Mouse (Mus musculus) MEL (cell line): Measurements from ENCODE around the gene 4933428G20Rik. TPM values are rescaled to one million over a fixed set of nuclear protein-coding genes. Genes with fewer than 3 reads are reported as not detected.

Experiments used
- DNase-seq: peaks from one replicate; pipeline ENCODE4 v3.0.0; 2011; ENCODE audit warnings: low read depth, low spot score
- H3K27ac ChIP-seq: 2 replicates; pipeline ENCODE4 v1.5.1; 2012; ENCODE audit warnings: low read depth, mild to moderate bottlenecking, control low read depth, low read length, moderate library complexity; ENCODE audit not compliant: control insufficient read depth
- H3K27me3 ChIP-seq, 2 experiments: fragments of 150-350 bp in 1 of 2; sonication (generic) in 1 of 2; 2 replicates each; pipeline ENCODE4 v1.6.1; 2012; ENCODE audit warnings: low read length in 2 of 2, mild to moderate bottlenecking in 2 of 2, improper control_type of control experiment in 1 of 2, moderate library complexity in 1 of 2; ENCODE audit not compliant: insufficient read depth in 2 of 2, control insufficient read depth in 1 of 2
- H3K36me3 ChIP-seq, 2 experiments: 2 replicates each; pipeline ENCODE4 v1.6.1; 2012 to 2014; ENCODE audit warnings: low read length in 2 of 2, improper control_type of control experiment in 1 of 2, inconsistent platforms in 1 of 2, mild to moderate bottlenecking in 1 of 2; ENCODE audit not compliant: insufficient read depth in 2 of 2, control insufficient read depth in 1 of 2
- H3K4me1 ChIP-seq, 2 experiments: fragments of 150-350 bp in 1 of 2; sonication (generic) in 1 of 2; 2 replicates each; pipeline ENCODE4 v1.6.1; 2012; ENCODE audit warnings: low read length in 2 of 2, improper control_type of control experiment in 1 of 2, mild to moderate bottlenecking in 1 of 2; ENCODE audit not compliant: insufficient read depth in 2 of 2, control insufficient read depth in 1 of 2
- H3K4me3 ChIP-seq, 2 experiments: fragments of 150-350 bp in 1 of 2; sonication (generic) in 1 of 2; 2 replicates each; pipeline ENCODE4 v1.5.1; 2012; ENCODE audit warnings: low read depth in 2 of 2, low read length in 2 of 2, mild to moderate bottlenecking in 2 of 2, moderate library complexity in 2 of 2, control low read depth in 1 of 2, improper control_type of control experiment in 1 of 2; ENCODE audit not compliant: control insufficient read depth in 1 of 2, insufficient read depth in 1 of 2
- H3K79me2 ChIP-seq: 2 replicates; pipeline ENCODE4 v1.6.1; 2012; ENCODE audit warnings: mild to moderate bottlenecking, low read length, moderate library complexity; ENCODE audit not compliant: control insufficient read depth, poor library complexity, insufficient read depth
- H3K9ac ChIP-seq: 2 replicates; pipeline ENCODE4 v1.6.1; 2012; ENCODE audit warnings: low read depth, mild to moderate bottlenecking, control low read depth, low read length, moderate library complexity; ENCODE audit not compliant: control insufficient read depth, poor library complexity, severe bottlenecking
- H3K9me3 ChIP-seq: fragments of 150-350 bp; sonication (generic); replicated peaks from 2 replicates; pipeline ENCODE4 v1.6.1; 2012; ENCODE audit warnings: mild to moderate bottlenecking, low read length, improper control_type of control experiment, moderate library complexity; ENCODE audit not compliant: insufficient read depth
- BHLHE40 ChIP-seq: IDR thresholded peaks from 2 replicates; pipeline ENCODE4 v1.6.1; 2012; ENCODE audit warnings: low read depth, mild to moderate bottlenecking, inconsistent platforms, low read length, improper control_type of control experiment, borderline replicate concordance
- CHD1 ChIP-seq: IDR thresholded peaks from 2 replicates; pipeline ENCODE4 v1.6.1; 2012; ENCODE audit warnings: low read depth, mild to moderate bottlenecking, inconsistent platforms, low read length, improper control_type of control experiment
- CHD2 ChIP-seq: IDR thresholded peaks from 2 replicates; pipeline ENCODE4 v1.6.1; 2011; ENCODE audit warnings: low read length, improper control_type of control experiment
- CTCF ChIP-seq, 3 experiments: IDR thresholded peaks in 2 of 3; conservative IDR thresholded peaks in 1 of 3; 2 replicates each; pipeline ENCODE4 v1.5.1; 2011 to 2012; ENCODE audit warnings: low read length in 3 of 3, low read depth in 2 of 3, mild to moderate bottlenecking in 2 of 3, improper control_type of control experiment in 1 of 3, inconsistent platforms in 1 of 3, mixed read lengths in 1 of 3, moderate library complexity in 1 of 3; ENCODE audit not compliant: control insufficient read depth in 1 of 3, insufficient read depth in 1 of 3, poor library complexity in 1 of 3, severe bottlenecking in 1 of 3
- E2F4 ChIP-seq: IDR thresholded peaks from 2 replicates; pipeline ENCODE4 v1.6.1; 2011; ENCODE audit warnings: low read depth, low read length, improper control_type of control experiment, borderline replicate concordance
- ELF1 ChIP-seq: IDR thresholded peaks from 2 replicates; pipeline ENCODE4 v1.6.1; 2014; ENCODE audit warnings: low read depth, mild to moderate bottlenecking, inconsistent platforms, low read length, improper control_type of control experiment, moderate library complexity
- EP300 ChIP-seq, 2 experiments: IDR thresholded peaks; 2 replicates each; pipeline ENCODE4 v1.6.1; 2011; ENCODE audit warnings: improper control_type of control experiment in 2 of 2, low read length in 2 of 2, low read depth in 1 of 2, mild to moderate bottlenecking in 1 of 2
- ETS1 ChIP-seq: IDR thresholded peaks from 2 replicates; pipeline ENCODE4 v1.6.1; 2012; ENCODE audit warnings: low read depth, mild to moderate bottlenecking, inconsistent platforms, low read length, improper control_type of control experiment, moderate library complexity
- GATA1 ChIP-seq: IDR thresholded peaks from 2 replicates; pipeline ENCODE4 v1.6.1; 2011; ENCODE audit warnings: low read depth, low read length, improper control_type of control experiment
- HCFC1 ChIP-seq: IDR thresholded peaks from 2 replicates; pipeline ENCODE4 v1.6.1; 2012; ENCODE audit warnings: low read depth, mild to moderate bottlenecking, inconsistent platforms, low read length, improper control_type of control experiment, moderate library complexity
- JUND ChIP-seq: IDR thresholded peaks from 2 replicates; pipeline ENCODE4 v1.6.1; 2011; ENCODE audit warnings: low read depth, mild to moderate bottlenecking, improper control_type of control experiment, low read length
- KAT2A ChIP-seq: conservative IDR thresholded peaks from 2 replicates; pipeline ENCODE4 v1.6.1; 2012; ENCODE audit warnings: low read depth, low read length, improper control_type of control experiment, inconsistent platforms
- MAFK ChIP-seq: IDR thresholded peaks from 2 replicates; pipeline ENCODE4 v1.6.1; 2011; ENCODE audit warnings: low read depth, mild to moderate bottlenecking, low read length, improper control_type of control experiment, borderline replicate concordance
- MEF2A ChIP-seq: IDR thresholded peaks from 2 replicates; pipeline ENCODE4 v1.6.1; 2014; ENCODE audit warnings: low read depth, mild to moderate bottlenecking, inconsistent platforms, low read length, improper control_type of control experiment; ENCODE audit not compliant: poor library complexity, insufficient replicate concordance, severe bottlenecking; ENCODE audit errors: extremely low read depth
- MXI1 ChIP-seq: IDR thresholded peaks from 2 replicates; pipeline ENCODE4 v1.6.1; 2011; ENCODE audit warnings: mild to moderate bottlenecking, low read depth, low read length, improper control_type of control experiment
- MYB ChIP-seq: IDR thresholded peaks from 2 replicates; pipeline ENCODE4 v1.6.1; 2011; ENCODE audit warnings: mild to moderate bottlenecking, low read depth, low read length, improper control_type of control experiment
- NELFE ChIP-seq: IDR thresholded peaks from 2 replicates; pipeline ENCODE4 v1.6.1; 2011; ENCODE audit warnings: low read depth, low read length, improper control_type of control experiment
- POLR2A ChIP-seq, 2 experiments: IDR thresholded peaks; 2 replicates each; pipeline ENCODE4 v1.6.1; 2011 to 2012; ENCODE audit warnings: low read length in 2 of 2, mild to moderate bottlenecking in 2 of 2, control low read depth in 1 of 2, improper control_type of control experiment in 1 of 2, low read depth in 1 of 2, moderate library complexity in 1 of 2; ENCODE audit not compliant: control insufficient read depth in 1 of 2, insufficient read depth in 1 of 2, poor library complexity in 1 of 2
- POLR2AphosphoS2 ChIP-seq: IDR thresholded peaks from 2 replicates; pipeline ENCODE4 v1.6.1; 2011; ENCODE audit warnings: low read length, improper control_type of control experiment
- POLR2AphosphoS5 ChIP-seq: IDR thresholded peaks from 2 replicates; pipeline ENCODE4 v1.6.1; 2012; ENCODE audit warnings: low read depth, borderline replicate concordance, mild to moderate bottlenecking, inconsistent platforms, low read length, moderate library complexity, mixed read lengths
- RCOR1 ChIP-seq: IDR thresholded peaks from 2 replicates; pipeline ENCODE4 v1.6.1; 2012; ENCODE audit warnings: low read depth, mild to moderate bottlenecking, inconsistent platforms, low read length, improper control_type of control experiment
- SIN3A ChIP-seq: IDR thresholded peaks from 2 replicates; pipeline ENCODE4 v1.6.1; 2012; ENCODE audit warnings: low read length, improper control_type of control experiment, inconsistent platforms
- SMC3 ChIP-seq: IDR thresholded peaks from 2 replicates; pipeline ENCODE4 v1.6.1; 2011; ENCODE audit warnings: low read depth, low read length, improper control_type of control experiment
- TAL1 ChIP-seq: IDR thresholded peaks from 2 replicates; pipeline ENCODE4 v1.6.1; 2012; ENCODE audit warnings: mild to moderate bottlenecking, inconsistent platforms, low read length, moderate library complexity, mixed read lengths
- TBP ChIP-seq: IDR thresholded peaks from 2 replicates; pipeline ENCODE4 v1.8.0; 2011; ENCODE audit warnings: low read depth, low read length, improper control_type of control experiment
- USF1 ChIP-seq: IDR thresholded peaks from 2 replicates; pipeline ENCODE4 v1.6.1; 2014; ENCODE audit warnings: low read depth, mild to moderate bottlenecking, inconsistent platforms, low read length, improper control_type of control experiment, moderate library complexity
- USF2 ChIP-seq, 2 experiments: IDR thresholded peaks; 2 replicates each; pipeline ENCODE4 v1.6.1; 2011 to 2012; ENCODE audit warnings: improper control_type of control experiment in 2 of 2, low read length in 2 of 2, borderline replicate concordance in 1 of 2, inconsistent platforms in 1 of 2, low read depth in 1 of 2, mild to moderate bottlenecking in 1 of 2; ENCODE audit not compliant: insufficient read depth in 1 of 2
- ZKSCAN1 ChIP-seq: IDR thresholded peaks from 2 replicates; pipeline ENCODE4 v1.6.1; 2012; ENCODE audit warnings: low read depth, mild to moderate bottlenecking, inconsistent platforms, low read length, improper control_type of control experiment, moderate library complexity
- ZMIZ1 ChIP-seq: IDR thresholded peaks from 2 replicates; pipeline ENCODE4 v1.6.1; 2012; ENCODE audit warnings: low read depth, mild to moderate bottlenecking, inconsistent platforms, low read length, improper control_type of control experiment, moderate library complexity
- ZNF384 ChIP-seq: IDR thresholded peaks from 2 replicates; pipeline ENCODE4 v1.6.1; 2012; ENCODE audit warnings: low read depth, mild to moderate bottlenecking, inconsistent platforms, low read length, improper control_type of control experiment
- polyA plus RNA-seq, 2 experiments: library from polyadenylated mRNA; stranded (reverse) in 1 of 2; unstranded in 1 of 2; fragments of >175 nt in 1 of 2; fragments of >200 nt in 1 of 2; gene quantifications; 2 replicates each; pipeline versions ENCODE4 v1.2.1 to v1.2.4; 2012; ENCODE audit warnings: low replicate concordance in 2 of 2, low read depth in 1 of 2; ENCODE audit not compliant: insufficient read length in 2 of 2, insufficient read depth in 1 of 2, missing spikeins in 1 of 2
- total RNA-seq: library from RNA; depleted of rRNA; stranded (reverse); fragments of 300-350 nt; gene quantifications from 2 replicates; pipeline ENCODE4 v1.2.3, GENCODE M21; 2012

4933428G20Rik gene
- total and polyA plus RNA-seq, 3 experiments: 0.15 TPM; not detected in 2

DNA sequence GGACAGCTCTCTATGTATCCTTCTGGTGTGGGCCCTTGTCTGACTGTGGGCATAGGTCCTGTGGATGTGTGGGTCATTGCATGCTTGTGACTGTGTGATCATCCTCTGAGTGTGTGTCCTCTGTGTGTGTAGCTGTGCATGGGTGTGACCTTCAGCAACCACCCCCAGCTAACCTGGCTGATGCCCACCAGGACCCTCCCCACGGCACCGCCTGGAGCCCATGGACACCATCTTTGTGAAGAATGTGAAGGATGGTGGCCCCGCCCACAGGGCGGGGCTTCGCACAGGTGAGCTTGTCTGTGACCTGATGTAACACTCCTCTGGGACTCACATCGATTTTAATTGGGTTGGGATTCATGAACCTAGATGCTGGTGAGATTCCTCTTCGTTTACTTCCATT lies 52.2 kb downstream of the 4933428G20Rik start:
- H3K27ac ChIP-seq: no peak overlapping the region
- no peak overlapping the region for H3K4me3 ChIP-seq
- H3K4me1 ChIP-seq: peaks cover 18 to 35% of the 10 kb centered on the region in 2 experiments
- H3K36me3 ChIP-seq: peaks cover 0 to 25% of the 10 kb centered on the region in 2 experiments; a peak in 2 of 4 replicates
- H3K9ac ChIP-seq: no peak overlapping the region
- TF ChIP-seq E2F4 (no peak), BHLHE40 (no peak), MYB (no peak), POLR2AphosphoS2 (no peak), MAFK (no peak), MEF2A (no peak), TBP (no peak), ZKSCAN1 (no peak)
- no peaks in the 10 kb centered on the region for H3K27me3 ChIP-seq
- no peak for DNase-seq
- no peaks in the 10 kb centered on the region for H3K79me2 ChIP-seq
- H3K9me3 ChIP-seq: no peaks in the 10 kb centered on the region

DNA sequence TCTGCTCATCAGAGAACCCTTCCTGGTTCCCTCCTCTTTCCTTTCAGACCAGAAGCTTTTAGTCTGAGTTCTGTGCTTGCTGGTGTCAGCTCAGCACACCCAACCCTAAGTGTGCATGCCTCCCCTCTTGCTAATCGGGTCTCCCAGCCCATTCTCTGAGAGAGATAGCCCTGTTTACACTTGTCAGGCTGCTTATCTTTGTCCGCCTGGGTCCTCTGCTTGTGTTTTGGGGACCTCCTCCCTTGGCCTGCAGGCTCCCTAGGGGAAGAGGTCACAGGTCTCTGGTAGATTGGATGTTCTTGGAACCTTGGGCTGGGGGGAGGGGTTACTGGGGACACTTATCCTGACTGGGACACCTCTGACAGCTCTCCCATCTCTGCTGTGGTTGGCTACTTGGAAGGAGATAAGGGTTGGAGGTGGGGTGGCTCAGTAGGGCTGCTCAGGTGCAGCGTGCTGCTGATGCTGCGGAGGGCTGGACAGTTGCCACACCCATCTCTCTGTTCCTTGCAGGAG lies 54.1 kb downstream of the 4933428G20Rik start:
- DNase-seq: peak; percentile 97
- Histone ChIP-seq H3K27me3 (no peaks in the 10 kb centered on the region), H3K36me3 (peaks cover 0 to 43% of the 10 kb centered on the region in 2 experiments; a peak in 2 of 4 replicates), H3K4me3 (no peak overlapping the region), H3K9me3 (no peaks in the 10 kb centered on the region), H3K27ac (peak overlapping the region; percentile 89), H3K9ac (peak overlapping the region; percentile 19), H3K4me1 (peaks cover 36 to 54% of the 10 kb centered on the region in 2 experiments), H3K79me2 (no peaks in the 10 kb centered on the region)
- TF ChIP-seq CHD2 (0 out of 2 replicates have a peak, but pooled peaks have one; percentile 20), ELF1 (peak; percentile 53; the same call in 1 of the 2 replicates), JUND (no peak), USF1 (no peak), ETS1 (peak; percentile 92), EP300 (IDR thresholded peaks at IDR 0.05; ENCODE audit: low read depth in 1 of 2, low read length in 2 of 2) (peak; percentile 97 to 98), KAT2A (no peak), RCOR1 (peak; percentile 87), SMC3 (no peak), TBP (no peak; the same call in 1 of the 2 replicates), GATA1 (peak; percentile 98), ZMIZ1 (peak; percentile 69; the same call in 1 of the 2 replicates), POLR2AphosphoS2 (no peak), MXI1 (peak; percentile 71), CHD1 (no peak), CTCF (IDR thresholded peaks at IDR 0.05 in 2 of 3, conservative IDR thresholded peaks at IDR 0.05 in 1 of 3; ENCODE audit: control insufficient read depth in 1 of 3, insufficient read depth in 1 of 3, low read depth in 2 of 3, low read length in 3 of 3, poor library complexity in 1 of 3, severe bottlenecking in 1 of 3) (no peak), MYB (no peak), TAL1 (peak; percentile 95), POLR2AphosphoS5 (no peak), ZNF384 (no peak), E2F4 (no peak), HCFC1 (0 out of 2 replicates have a peak, but pooled peaks have one; percentile 25), POLR2A (IDR thresholded peaks at IDR 0.05; ENCODE audit: control insufficient read depth in 1 of 2, insufficient read depth in 1 of 2, low read depth in 1 of 2, low read length in 2 of 2, poor library complexity in 1 of 2) (0 out of 4 replicates have a peak, but pooled peaks of 1 of the 2 experiments have one; percentile 19), MEF2A (no peak), NELFE (no peak), MAFK (no peak; the same call in 1 of the 2 replicates), SIN3A (peak; percentile 96), USF2 (IDR thresholded peaks at IDR 0.05; ENCODE audit: borderline replicate concordance in 1 of 2, insufficient read depth in 1 of 2, low read depth in 1 of 2, low read length in 2 of 2) (no peak)
